Mouse (Mus musculus): ENCODE data around the gene Prr5.

Gene Prr5

DNA sequence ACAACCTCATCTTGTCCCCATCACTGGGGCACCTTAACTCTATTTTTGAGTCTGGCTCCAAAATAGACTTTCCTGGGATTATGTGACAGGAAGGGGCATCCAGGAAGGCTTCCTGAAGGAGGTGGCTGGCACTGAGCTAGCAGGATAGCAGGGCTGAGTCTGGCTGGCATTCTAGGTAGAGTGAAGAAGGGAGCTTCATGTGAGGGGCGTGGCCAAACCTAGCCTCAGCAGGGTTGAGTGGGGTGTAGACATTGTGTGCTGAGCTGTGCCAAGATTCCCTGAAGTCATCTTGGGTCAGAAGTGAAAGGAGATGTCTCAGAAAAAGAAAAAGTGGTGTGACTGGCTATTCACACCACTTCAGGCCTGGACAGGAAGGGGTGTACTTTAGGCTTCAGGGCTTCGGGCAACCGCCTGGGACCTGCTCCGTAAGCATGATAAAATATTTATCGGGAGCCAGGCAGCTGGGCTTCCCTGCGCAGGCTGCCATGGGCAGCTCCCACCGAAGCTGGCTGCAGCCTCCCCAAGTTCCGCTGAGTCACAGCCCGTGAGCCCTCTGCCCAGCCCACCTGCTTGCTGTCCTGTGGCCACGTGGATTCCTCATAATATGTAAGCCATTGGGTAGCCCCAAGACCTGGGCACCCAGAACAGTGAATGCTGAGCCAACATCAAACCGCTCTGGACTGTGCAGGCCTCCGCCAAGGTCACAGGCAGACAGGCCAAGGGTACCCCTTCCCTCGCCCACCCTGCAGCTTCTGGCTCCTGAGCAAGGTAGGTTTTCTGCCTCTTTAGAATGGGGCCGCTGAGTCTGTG, at the start of gene Prr5:
TSS of gene Prr5 (plus strand) at position 683 of the 810 bp plus-strand sequence.
- DNase-seq (ENCODE audit: low spot score): no peak

DNA sequence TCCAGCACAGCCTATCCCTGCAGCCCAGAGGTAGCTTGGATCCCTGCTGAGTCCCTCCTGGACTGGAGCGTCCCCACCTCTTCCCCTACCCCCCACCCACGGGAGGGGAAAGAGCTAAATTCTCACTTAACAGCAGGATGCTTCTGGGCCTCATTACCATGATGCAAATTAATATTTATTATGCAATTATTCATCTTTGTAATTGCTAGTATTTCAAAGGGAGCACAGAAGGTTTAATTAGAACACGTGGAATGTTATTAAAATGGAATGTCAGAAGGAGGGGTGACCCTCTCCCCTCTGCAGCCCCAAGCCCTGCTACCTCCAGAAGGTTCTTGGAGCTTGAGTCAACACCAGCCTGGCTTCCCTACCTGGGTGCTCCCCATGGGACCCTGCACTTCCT, 49.4 kb upstream of the Prr5 start:
- DNase-seq (ENCODE audit: low spot score): no peak

DNA sequence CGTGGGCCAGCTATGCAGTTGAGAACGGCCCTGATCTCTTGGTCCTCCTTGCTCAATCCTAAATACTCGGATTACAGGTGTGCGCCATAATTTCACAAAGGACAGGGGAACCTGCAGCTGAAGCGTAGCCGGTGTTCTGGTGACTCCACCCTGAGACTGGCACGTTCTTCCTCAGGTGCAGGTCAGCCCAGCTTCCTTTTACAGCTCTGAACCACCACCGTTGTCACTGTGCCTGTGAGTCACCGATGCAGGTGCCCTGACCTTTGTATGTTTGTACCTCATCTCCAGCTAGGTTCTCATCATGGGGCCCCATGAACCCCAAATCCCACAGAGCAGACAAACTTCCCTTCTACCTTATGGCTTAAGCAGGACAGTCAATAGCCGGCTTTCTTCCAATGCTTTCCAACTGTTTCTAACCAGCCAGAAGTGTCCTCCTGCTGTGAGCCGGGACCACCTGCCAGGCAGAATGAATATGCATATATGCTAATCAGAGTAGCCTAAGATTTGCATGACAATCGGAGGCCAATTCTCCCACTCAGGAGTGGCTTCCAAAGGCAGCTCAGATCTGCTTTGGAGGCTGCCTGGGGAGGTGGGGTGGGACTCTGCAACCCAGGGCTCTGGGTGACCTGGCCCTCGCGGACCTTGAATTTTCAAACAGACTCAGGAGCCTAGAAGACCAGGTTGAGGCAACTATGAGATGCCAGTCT, 47.5 kb upstream of the Prr5 start:
- DNase-seq (ENCODE audit: low spot score): no peak

DNA sequence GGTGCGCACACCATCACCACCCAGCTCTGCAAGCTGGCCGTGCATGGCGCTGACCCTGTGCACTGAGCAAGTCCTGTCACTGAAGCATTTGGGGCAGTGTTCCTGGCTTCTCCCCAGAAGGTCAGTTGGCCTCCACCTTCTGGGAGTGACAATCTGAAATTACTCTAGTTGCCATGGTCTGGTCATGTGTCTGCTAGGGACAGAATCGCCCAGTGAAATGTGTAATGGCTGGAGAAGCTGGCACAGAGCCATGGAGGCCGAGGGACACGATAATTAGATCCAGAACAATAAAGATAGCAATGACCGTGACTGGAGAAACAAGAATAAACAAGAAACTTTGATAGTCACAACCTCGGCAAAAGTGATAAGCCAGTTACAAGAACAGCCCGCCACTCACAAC, 44.5 kb upstream of the Prr5 start:
- DNase-seq (ENCODE audit: low spot score): peak; percentile 56

DNA sequence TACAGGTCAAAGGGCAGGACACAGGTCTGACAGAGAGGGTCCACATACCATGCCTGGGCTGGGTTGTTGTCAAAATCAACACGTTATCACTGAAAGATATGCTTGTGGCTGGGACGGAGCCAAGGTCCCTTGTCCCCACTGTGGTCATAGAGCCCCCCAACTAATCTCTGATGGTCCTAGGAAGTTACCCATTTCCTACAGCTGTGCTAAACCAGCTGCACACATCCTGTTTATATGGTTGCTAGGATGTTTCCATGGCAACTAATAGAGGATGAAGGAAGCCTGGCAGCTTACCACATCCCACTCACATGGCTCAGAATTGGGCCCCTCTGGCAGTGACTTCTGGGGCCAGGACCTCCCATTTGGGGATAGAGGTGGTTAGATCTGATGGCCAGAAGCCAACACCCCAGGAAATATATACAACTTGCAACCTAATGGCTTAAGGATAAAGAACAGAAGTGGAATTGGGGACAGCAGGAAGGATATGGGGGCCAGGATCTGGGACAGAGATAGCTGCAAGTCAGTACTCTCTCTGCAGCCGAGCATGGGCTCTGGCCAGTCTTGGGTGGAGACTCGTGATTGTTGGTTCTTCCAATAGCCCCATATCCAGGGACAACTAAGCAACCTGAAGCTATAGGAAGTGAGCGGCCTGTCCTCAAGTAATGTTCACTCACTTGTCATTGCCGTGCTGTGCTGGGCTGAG, 43.6 kb upstream of the Prr5 start:
- no peak for DNase-seq (ENCODE audit: low spot score)

DNA sequence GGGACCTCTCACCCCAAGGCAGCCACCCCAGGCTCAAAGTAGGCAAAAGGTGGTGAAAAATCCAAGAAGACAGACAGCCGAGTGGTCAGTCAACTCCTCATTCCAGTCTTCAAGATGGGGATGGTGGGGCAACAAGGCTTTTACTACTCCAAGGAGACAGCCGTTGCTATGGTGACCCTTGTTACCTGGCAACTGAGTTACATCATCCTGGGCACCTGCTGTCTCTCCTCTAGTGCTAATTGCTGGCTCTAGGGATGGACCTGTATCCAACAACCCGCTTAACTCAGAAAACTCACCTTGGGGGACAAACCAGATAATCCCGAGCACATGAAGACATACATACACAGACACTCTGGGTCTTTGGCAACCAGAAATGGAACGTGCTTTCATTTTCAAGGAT, 42.1 kb upstream of the Prr5 start:
- no peak for DNase-seq (ENCODE audit: low spot score)

DNA sequence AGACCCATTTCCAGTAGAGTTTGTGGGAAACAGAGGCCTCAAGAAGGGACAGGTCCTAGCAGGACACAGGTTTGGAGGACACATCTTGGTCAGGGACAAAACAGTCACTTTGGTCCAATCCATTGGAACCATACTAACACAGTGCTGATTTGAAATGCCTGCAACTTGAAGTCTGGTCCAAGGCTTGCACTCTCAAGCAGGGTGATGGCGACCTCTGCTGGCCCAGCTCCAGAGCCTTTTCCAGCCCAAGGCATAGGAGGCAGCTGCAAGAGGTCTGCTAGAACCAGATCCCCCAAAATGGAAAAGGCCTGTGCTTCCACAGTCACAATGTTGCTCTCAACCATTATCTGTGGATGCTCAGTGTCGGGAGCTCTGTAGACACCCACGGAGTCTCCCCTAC, 39.7 kb upstream of the Prr5 start:
- peak; percentile 63 for DNase-seq (ENCODE audit: low spot score)

DNA sequence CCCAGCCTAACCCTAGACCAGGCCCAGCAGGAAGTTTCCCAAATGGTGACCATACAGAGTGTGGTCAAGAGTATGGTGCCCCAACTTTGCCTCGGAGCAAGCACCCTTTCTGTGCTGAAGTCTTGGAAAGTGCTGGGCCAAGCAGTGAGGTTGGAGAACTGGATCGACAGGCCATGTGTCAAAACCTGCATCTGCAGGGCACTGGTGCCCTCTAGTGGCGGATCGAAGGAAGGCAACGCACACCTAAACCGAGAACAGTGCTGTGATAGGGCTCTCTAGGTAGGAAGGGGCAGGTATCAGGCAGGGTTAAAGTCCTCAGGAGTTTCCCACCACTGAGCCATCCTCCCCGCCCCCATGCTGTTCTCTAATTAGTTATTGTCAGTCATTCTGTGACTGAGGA, 37.9 kb upstream of the Prr5 start:
- peak; percentile 81 for DNase-seq (ENCODE audit: low spot score)

DNA sequence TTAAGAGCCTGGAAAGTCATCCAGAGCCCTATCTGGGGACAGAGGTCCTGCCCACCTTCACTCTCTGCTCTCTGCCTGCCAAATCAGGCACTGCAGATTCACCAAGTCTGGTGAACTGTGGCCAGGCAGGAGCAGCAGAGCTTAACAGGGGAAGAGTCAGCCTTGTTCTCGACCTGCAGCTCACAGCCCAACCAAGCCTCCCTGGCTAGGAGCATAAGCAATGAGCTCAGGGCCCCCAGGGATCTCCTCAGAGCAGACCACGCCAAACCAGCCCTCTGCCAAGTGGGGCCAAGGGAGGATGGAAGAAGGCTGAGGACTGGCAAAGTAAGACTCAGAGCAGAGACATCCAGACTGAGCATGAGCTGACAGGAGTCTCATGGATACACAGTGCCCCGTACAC, 35.1 kb upstream of the Prr5 start:
- DNase-seq (ENCODE audit: low spot score): peak; percentile 33

DNA sequence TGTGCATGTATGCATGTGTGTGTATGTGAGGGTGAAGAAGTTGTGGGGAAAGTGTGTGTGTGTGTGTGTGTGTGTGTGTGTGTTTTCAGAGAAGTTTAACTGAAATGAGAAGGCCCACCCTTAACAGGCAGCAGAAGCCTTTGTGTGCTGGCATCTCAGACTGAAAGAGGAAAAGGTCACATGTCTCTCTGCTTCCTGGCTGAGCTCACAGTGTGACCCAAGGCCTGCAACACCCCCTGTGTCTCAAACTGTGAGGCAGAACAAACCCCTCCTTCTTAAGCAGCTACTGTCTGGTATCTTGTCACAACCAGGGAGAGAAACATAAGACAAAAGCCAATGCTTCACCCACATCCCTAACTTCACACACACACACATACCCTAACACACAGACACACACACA, 31.0 kb upstream of the Prr5 start:
- no peak for DNase-seq (ENCODE audit: low spot score)

DNA sequence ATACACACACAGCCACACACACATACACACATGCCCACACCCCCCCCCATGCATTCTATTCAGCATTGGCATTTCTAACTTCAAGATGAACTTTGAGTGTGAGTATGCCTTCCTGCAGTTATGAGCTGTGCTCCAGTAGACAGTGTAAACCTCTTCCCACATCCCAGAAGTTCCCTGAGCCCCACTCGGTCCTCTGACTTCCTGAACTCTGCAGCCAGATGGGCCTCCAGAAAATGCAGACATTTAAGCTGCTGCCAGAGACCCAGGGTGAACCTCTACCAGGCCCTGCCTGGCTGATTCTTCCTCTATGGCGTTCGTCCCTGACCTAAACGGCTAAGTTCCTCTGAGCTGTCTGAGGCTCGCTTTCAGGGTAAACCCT, 30.4 kb upstream of the Prr5 start:
- DNase-seq (ENCODE audit: low spot score): no peak

DNA sequence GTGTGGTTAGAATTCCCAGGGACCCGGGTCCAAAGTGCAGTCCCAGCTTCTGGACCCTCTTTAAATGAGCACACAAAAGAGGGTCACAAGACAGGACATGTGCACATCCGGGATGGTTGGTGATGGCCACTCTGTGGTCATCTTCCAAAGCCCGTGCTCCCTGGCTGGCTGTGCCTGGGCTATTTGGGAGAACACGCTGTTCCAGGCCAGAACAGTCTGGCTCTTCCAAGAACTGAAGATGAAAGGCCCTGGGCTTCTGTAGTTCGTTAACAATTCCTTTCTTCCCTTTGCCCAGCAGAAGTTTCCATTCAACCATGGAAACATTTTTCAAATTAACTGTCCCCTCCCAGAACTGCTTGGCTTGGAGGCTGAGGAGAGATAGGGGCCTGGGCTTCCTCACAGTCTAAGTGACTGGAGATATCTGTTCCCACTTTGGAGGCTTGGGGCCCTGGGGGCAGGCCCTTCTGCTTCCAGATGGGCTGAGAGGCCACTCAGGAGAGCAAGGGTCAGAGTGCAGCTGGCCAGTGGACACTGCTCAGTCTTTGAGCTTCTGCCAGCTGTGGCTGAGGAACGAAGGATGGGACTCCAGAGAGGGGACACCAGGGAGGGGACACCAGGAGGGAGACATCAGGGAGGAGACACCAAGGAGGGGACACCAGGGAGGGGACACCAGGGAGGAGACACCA, 29.8 kb upstream of the Prr5 start:
- peak; percentile 67 for DNase-seq (ENCODE audit: low spot score)

DNA sequence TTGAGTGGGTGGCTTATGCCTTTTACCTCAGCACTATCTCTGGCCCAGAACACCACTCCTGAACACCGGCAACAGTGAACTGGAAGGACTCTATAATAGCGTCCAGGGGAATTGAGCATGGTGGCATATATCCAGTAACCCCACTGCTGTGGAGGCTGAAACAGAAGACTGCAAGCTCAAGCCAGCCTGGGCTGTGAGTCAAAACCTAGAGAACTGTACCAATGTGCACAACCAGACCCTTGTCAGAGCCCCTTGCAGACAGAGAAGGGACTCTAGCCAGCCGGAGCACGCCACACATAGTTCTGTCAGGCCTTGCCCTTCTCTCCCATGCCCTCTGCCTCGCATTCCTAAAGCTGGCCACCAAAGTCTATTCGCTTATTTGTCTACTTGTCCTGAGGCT, 28.7 kb upstream of the Prr5 start:
- no peak for DNase-seq (ENCODE audit: low spot score)

DNA sequence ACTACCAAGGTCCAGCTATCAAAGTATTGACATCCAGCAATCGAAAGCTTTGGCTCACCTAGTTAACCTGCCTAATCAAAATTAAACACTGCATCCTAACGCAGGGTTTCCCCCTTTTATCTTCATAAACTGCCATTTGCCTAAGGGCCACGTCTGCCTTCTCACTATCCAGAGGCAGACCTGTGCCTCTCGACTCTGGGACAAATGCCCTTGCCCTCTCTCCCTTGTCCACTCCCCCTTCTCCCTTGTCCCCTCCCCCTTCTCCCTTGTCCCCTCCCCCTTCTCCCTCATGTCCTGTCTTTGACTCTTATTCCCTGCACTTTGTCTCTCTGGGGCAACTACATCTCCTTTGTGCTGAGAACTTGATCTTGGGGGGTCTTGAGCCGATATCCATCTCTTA, 28.3 kb upstream of the Prr5 start:
- DNase-seq (ENCODE audit: low spot score): no peak

DNA sequence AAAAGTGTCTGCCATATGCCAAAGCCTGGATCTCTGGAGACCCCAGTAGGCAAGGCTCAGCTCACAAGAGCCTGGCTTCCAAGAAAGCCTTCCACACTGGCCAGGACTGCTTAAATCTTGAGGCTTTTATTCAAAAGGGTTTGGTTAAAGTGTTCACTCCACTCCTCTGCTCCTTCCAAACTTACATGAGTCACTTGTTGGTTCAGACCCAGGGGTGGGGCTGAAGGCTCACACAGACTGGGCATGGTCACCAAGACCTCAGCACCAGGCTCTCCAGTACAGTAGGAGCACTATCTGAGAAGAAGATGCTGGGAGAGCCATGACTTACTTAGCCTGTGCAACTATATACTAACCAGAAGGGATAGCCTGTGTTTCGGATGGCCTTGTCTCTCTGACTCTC, 27.5 kb upstream of the Prr5 start:
- DNase-seq (ENCODE audit: low spot score): peak; percentile 58

DNA sequence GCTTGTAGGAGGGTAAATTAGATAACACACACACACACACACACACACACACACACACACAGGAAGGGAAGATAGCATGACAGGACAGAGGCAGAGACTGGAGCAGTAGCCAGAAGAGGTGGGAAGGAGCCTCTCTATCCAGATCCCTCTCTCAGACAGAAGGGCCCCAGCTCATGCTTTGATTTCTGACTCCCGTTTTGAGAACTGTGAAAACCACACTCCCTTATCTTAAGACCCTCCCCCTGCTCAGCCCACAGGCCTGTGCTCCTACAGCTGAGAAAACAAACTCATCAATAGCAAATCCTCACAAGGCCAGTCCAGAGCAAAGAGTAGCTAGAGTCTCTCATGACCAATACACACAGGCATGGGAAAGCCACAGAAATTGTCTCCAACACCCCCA, 26.2 kb upstream of the Prr5 start:
- DNase-seq (ENCODE audit: low spot score): no peak

DNA sequence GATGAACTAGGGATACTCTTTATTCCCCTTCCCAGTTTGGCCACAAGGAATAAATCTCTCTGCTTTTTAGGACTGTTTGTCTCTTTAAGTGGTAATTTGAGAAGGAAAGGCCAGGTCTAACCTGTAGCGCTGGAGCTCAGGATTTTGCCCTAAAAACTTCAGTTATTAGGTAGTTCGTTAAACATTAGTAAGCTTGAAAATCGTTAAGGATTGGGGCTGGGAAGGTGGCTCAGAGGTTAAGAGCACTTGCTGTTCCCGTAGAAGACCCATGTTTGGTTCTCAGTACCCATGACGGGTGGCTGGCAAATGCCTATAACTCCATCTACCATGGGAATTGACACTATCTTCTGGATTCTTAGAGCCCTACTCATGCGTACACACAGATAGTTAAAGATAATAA, 17.9 kb upstream of the Prr5 start:
- DNase-seq (ENCODE audit: low spot score): no peak

DNA sequence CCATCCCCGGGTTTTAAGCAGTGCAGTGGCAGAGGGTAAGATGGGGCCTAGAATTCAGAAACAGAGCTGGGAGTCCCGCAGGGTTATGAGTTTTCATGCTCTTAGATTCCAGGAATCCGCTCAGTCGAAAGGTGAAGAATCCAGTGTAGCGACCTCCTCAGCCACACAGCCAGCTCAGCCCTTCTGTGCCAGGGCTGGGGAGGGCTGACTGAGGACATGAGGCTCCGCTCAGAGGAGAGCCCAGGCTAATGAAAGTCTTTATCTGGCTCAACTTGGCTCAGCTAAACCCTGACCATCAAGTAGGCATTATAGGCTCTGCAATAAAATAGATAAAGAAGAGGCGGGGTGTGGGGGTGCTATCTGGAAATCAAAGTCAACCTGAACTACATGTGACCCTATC, 16.3 kb upstream of the Prr5 start:
- no peak for DNase-seq (ENCODE audit: low spot score)

DNA sequence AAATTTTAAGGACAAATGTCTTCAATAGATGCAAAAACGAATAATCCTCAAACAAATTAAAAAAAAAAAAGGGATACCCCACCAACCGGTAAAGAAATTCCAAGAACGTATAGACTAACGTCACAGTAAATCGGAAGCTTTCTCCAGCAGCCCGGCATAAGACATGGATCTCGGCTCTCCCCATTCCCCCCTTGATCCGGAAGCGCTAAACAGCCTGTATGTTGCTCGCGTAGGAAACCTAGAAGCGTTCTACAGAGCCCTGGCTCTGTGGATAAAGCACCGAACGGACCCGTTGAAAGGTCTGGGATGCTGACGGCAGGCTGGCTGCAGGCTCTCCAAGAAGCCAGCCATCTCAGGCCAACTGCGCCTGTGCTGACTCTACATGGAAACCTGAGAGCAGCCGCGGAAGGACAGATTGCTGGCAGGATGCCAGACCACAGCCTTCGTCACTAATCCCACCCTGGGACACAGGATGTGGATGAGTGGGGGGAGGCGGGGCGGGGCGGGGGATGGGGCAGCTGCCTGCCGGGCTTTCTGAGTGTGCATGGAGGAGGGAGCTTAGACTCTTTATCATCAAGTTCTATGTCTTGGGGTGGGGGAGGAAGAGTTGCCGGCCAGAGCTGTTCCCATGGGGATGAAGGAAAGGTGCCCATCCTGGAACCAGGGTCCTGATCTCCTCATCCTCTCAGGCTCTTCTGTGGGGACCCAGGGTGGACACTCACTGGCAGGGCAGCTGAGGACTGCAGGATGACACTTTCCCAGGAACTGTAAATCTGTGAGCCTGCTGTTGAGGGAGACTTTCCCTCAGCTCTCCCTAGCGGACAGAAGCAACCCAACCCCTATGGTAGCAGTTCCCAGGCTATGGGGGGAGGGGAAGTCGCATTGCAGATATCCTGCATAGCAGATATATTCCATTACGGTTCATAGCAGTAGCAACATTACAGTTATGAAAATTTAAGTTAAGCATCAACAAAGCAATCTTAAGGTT, 15.1 kb upstream of the Prr5 start:
- DNase-seq (ENCODE audit: low spot score): peak; percentile 83

DNA sequence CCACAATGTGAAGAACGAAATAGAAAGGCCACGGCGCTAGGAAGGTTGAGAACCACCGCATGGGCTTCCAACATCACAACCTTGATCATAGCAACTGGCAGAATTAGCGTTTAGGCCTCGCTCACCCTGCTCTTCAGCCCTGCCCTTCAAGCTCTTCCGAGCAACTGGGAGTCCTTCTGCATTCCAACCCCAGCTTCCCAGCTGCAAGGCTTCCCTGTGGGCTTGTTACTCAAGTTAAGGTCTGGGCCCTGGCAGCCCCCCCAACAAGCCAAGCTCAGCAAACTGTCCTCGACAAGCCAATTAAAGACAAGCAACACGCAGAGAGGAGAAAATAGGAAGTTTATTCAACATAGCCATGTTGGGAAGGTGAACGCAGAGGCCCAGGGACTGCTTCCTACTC, 14.4 kb upstream of the Prr5 start:
- DNase-seq (ENCODE audit: low spot score): no peak

DNA sequence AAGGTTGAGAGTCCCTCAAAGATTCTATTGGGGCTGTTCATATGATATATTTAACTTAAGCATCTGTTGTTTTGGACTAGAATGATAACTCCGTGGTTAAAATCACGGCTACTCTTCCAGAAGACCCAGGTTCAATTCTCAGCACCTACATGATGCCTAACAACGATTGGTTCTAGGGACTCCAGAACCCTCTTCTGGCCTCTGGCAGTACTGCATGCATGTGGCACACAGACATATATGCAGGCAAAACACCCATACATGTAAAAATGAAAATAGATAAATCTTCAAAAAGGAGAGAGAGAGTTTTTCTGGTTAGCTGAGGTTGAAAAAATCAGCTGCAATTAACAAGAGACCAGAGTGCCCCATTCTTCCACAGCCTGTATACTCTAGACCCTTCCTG, 12.7 kb upstream of the Prr5 start:
- no peak for DNase-seq (ENCODE audit: low spot score)
